Mouse (Mus musculus) thymus, postnatal 36 days (tissue): ENCODE results near the gene Tex29.

Experiments used
- DNase-seq, 2 experiments: peaks; one replicate each; pipeline ENCODE4 v3.0.0; 2022; ENCODE audit warnings: mixed read lengths in 2 of 2

The Tex29 gene

GRCm38 (mm10) chr8:11840174-11840573 lies at the start of gene Tex29:
Gene Tex29, plus strand, starts transcription at chr8:11840474.
- DNase-seq = no peak

GRCm38 (mm10) chr8:11794956-11795355 lies 45.3 kb upstream of the Tex29 start:
- no peak for DNase-seq

- DNase-seq = no peak
Observed at GRCm38 (mm10) chr8:11797128-11797527, 43.1 kb upstream of the Tex29 start.

- no peak for DNase-seq
Observed at GRCm38 (mm10) chr8:11797729-11798479, 42.4 kb upstream of the Tex29 start.

- no peak for DNase-seq
Observed at GRCm38 (mm10) chr8:11798480-11798867, 41.8 kb upstream of the Tex29 start.

GRCm38 (mm10) chr8:11799098-11799497 lies 41.2 kb upstream of the Tex29 start:
- no peak for DNase-seq

GRCm38 (mm10) chr8:11800481-11800880 lies 39.8 kb upstream of the Tex29 start:
- no peak for DNase-seq

- DNase-seq = no peak
Observed at GRCm38 (mm10) chr8:11801571-11801970, 38.7 kb upstream of the Tex29 start.

- DNase-seq = no peak
Observed at GRCm38 (mm10) chr8:11804914-11805313, 35.4 kb upstream of the Tex29 start.

GRCm38 (mm10) chr8:11806252-11806651 lies 34.0 kb upstream of the Tex29 start:
- no peak for DNase-seq

GRCm38 (mm10) chr8:11807361-11807760 lies 32.9 kb upstream of the Tex29 start:
- no peak for DNase-seq

GRCm38 (mm10) chr8:11808047-11808446 lies 32.2 kb upstream of the Tex29 start:
- no peak for DNase-seq

- no peak for DNase-seq
Observed at GRCm38 (mm10) chr8:11810426-11810825, 29.8 kb upstream of the Tex29 start.

- DNase-seq = no peak
Observed at GRCm38 (mm10) chr8:11813801-11814200, 26.5 kb upstream of the Tex29 start.

GRCm38 (mm10) chr8:11815206-11815605 lies 25.1 kb upstream of the Tex29 start:
- DNase-seq = no peak

- DNase-seq = no peak
Observed at GRCm38 (mm10) chr8:11820136-11820535, 20.1 kb upstream of the Tex29 start.

- no peak for DNase-seq
Observed at GRCm38 (mm10) chr8:11820568-11820967, 19.7 kb upstream of the Tex29 start.

- no peak for DNase-seq
Observed at GRCm38 (mm10) chr8:11821451-11822206, 18.6 kb upstream of the Tex29 start.

GRCm38 (mm10) chr8:11822550-11823060 lies 17.7 kb upstream of the Tex29 start:
- DNase-seq = no peak

GRCm38 (mm10) chr8:11825756-11826155 lies 14.5 kb upstream of the Tex29 start:
- no peak for DNase-seq

GRCm38 (mm10) chr8:11827312-11827711 lies 13.0 kb upstream of the Tex29 start:
- no peak for DNase-seq

GRCm38 (mm10) chr8:11830214-11831046 lies 9.8 kb upstream of the Tex29 start:
- no peak for DNase-seq

GRCm38 (mm10) chr8:11831174-11831573 lies 9.1 kb upstream of the Tex29 start:
- no peak for DNase-seq
